Mouse (Mus musculus) forebrain, embryonic 11.5 days (tissue): ENCODE measurements around the gene Nrm. TPM values are rescaled to one million over a fixed set of nuclear protein-coding genes. Genes with fewer than 3 reads are reported as not detected.

Source experiments
- ATAC-seq: fragments of 200-750 bp; cut with Nextera tagmentation; replicated peaks from 2 replicates; pipeline ENCODE4 v1.8.0; 2017; ENCODE audit warnings: moderate TSS enrichment; ENCODE audit not compliant: low FRiP score
- DNase-seq: peaks from one replicate; pipeline ENCODE4 v3.0.0-alpha.2; 2017; ENCODE audit warnings: low spot score
- H3K27ac ChIP-seq: fragments of 300-500 bp; sonication (generic); 2 replicates; pipeline ENCODE4 v1.5.1; 2014; ENCODE audit warnings: low read depth, low read length
- H3K27me3 ChIP-seq: fragments of 300-500 bp; sonication (generic); 2 replicates; pipeline ENCODE4 v1.6.1; 2014; ENCODE audit warnings: mild to moderate bottlenecking, low read length, mixed read lengths; ENCODE audit not compliant: control insufficient read depth, insufficient read depth
- H3K36me3 ChIP-seq: fragments of 300-500 bp; sonication (generic); 2 replicates; pipeline ENCODE4 v1.6.1; 2014; ENCODE audit warnings: mild to moderate bottlenecking, low read length, moderate library complexity, mixed read lengths; ENCODE audit not compliant: control insufficient read depth, insufficient read depth
- H3K4me1 ChIP-seq: fragments of 300-500 bp; sonication (generic); replicated peaks from 2 replicates; pipeline ENCODE4 v1.6.1; 2014; ENCODE audit warnings: low read length, mixed read lengths; ENCODE audit not compliant: control insufficient read depth, insufficient read depth
- H3K4me2 ChIP-seq: fragments of 300-500 bp; sonication (generic); 2 replicates; pipeline ENCODE4 v1.6.1; 2014; ENCODE audit warnings: low read depth, mild to moderate bottlenecking, low read length, moderate library complexity, mixed read lengths; ENCODE audit not compliant: severe bottlenecking
- H3K4me3 ChIP-seq: fragments of 300-500 bp; sonication (generic); 2 replicates; pipeline ENCODE4 v1.5.1; 2014; ENCODE audit warnings: low read depth, low read length
- H3K9ac ChIP-seq: fragments of 300-500 bp; sonication (generic); 2 replicates; pipeline ENCODE4 v1.6.1; 2014; ENCODE audit warnings: low read length
- H3K9me3 ChIP-seq: fragments of 300-500 bp; sonication (generic); 2 replicates; pipeline ENCODE4 v1.6.1; 2016; ENCODE audit warnings: low read length, mixed read lengths; ENCODE audit not compliant: control insufficient read depth
- WGBS: fragments of 180-500 bp; shearing (Covaris S2); extraction: QIAGEN DNeasy Blood & Tissue Kit; methylation state at CpG from one replicate; pipeline ENCODE4 v1.1.7; 2014; 5-methylcytosine and 5-hydroxymethylcytosine counted together
- polyA plus RNA-seq: library from polyadenylated mRNA; unstranded; fragments of >200 nt; fragmentation: Nextera tagmentation; extraction: Ambion mirVana; gene quantifications from 2 replicates; pipeline ENCODE4 v1.2.1, GENCODE M21; 2014

The Nrm gene
- polyA plus RNA-seq, 1 experiment from 2014 or later: 68.8 TPM

- Histone ChIP-seq H3K9me3 (no peaks in the 10 kb centered on the region), H3K9ac (no peak overlapping the region), H3K4me1 (no peaks in the 10 kb centered on the region), H3K27ac (no peak overlapping the region), H3K4me2 (no peak overlapping the region), H3K36me3 (peaks cover 27% of the 10 kb centered on the region; the same call in 1 of the 2 replicates), H3K27me3 (no peaks in the 10 kb centered on the region), H3K4me3 (no peak overlapping the region)
- ATAC-seq (no peak), DNase-seq (no peak)
- 77% methylated on average over 1 of the region's 1 CpGs for WGBS
Observed at GRCm38 (mm10) chr17:35848112-35848511, 13.0 kb upstream of the Nrm start.

- Histone ChIP-seq H3K27me3 (no peaks in the 10 kb centered on the region), H3K4me3 (no peak overlapping the region), H3K9me3 (no peaks in the 10 kb centered on the region), H3K4me1 (no peaks in the 10 kb centered on the region), H3K27ac (no peak overlapping the region), H3K4me2 (no peak overlapping the region), H3K36me3 (peaks cover 20% of the 10 kb centered on the region), H3K9ac (no peak overlapping the region)
- ATAC-seq: no peak
- 90% methylated on average over 3 of the region's 3 CpGs for WGBS
- no peak for DNase-seq
Observed at GRCm38 (mm10) chr17:35850974-35851373, 10.1 kb upstream of the Nrm start.

GRCm38 (mm10) chr17:35859371-35859770, 1.7 kb upstream of the Nrm start:
- H3K4me1 ChIP-seq: 0 out of 2 replicates have a peak, but pooled peaks cover 5% of the 10 kb centered on the region
- DNase-seq (no peak), ATAC-seq (no peak)
- no peak overlapping the region for H3K4me2 ChIP-seq
- no peaks in the 10 kb centered on the region; the same call in 1 of the 2 replicates for H3K36me3 ChIP-seq
- H3K27ac ChIP-seq: no peak overlapping the region
- WGBS: 82% methylated on average over 1 of the region's 1 CpGs
- H3K27me3 ChIP-seq: no peaks in the 10 kb centered on the region
- H3K9ac ChIP-seq: no peak overlapping the region
- H3K9me3 ChIP-seq: no peaks in the 10 kb centered on the region
- H3K4me3 ChIP-seq: no peak overlapping the region

- H3K4me2 ChIP-seq: no peak overlapping the region
- H3K4me1 ChIP-seq: peaks cover 6% of the 10 kb centered on the region; the same call in 1 of the 2 replicates
- no peaks in the 10 kb centered on the region; the same call in 1 of the 2 replicates for H3K36me3 ChIP-seq
- H3K27ac ChIP-seq: no peak overlapping the region
- H3K27me3 ChIP-seq: no peaks in the 10 kb centered on the region
- H3K4me3 ChIP-seq: no peak overlapping the region
- ATAC-seq: no peak
- DNase-seq: no peak
- no peaks in the 10 kb centered on the region for H3K9me3 ChIP-seq
- WGBS: 75% methylated on average over 2 of the region's 2 CpGs
- H3K9ac ChIP-seq: no peak overlapping the region; the same call in 1 of the 2 replicates
Observed at GRCm38 (mm10) chr17:35859835-35860234, 1.3 kb upstream of the Nrm start.

- Histone ChIP-seq H3K9me3 (no peaks in the 10 kb centered on the region), H3K4me3 (peak overlapping the region; percentile 59), H3K4me2 (peak overlapping the region; percentile 63), H3K36me3 (no peaks in the 10 kb centered on the region; the same call in 1 of the 2 replicates), H3K27ac (peak overlapping the region; percentile 89; the same call in 1 of the 2 replicates), H3K27me3 (no peaks in the 10 kb centered on the region), H3K9ac (peak overlapping the region; percentile 73), H3K4me1 (peaks cover 10% of the 10 kb centered on the region)
- 4% methylated on average over 12 of the region's 12 CpGs for WGBS
- peak; percentile 5; the same call in 1 of the 2 replicates for ATAC-seq
- DNase-seq: no peak
Observed at GRCm38 (mm10) chr17:35860831-35861197, 304 bp upstream of the Nrm start.

GRCm38 (mm10) chr17:35864832-35865353, 3.8 kb downstream of the Nrm start:
- DNase-seq (no peak), ATAC-seq (no peak)
- no peaks in the 10 kb centered on the region; the same call in 1 of the 2 replicates for H3K36me3 ChIP-seq
- H3K9me3 ChIP-seq: no peaks in the 10 kb centered on the region
- peak overlapping the region; percentile 95 for H3K4me2 ChIP-seq
- 24% methylated on average over 10 of the region's 10 CpGs for WGBS
- H3K27me3 ChIP-seq: no peaks in the 10 kb centered on the region
- peak overlapping the region; percentile 90 for H3K27ac ChIP-seq
- H3K4me1 ChIP-seq: peaks cover 27% of the 10 kb centered on the region
- peak overlapping the region; percentile 67 for H3K4me3 ChIP-seq
- H3K9ac ChIP-seq: peak overlapping the region; percentile 93

- peak; percentile 70 for ATAC-seq
- WGBS: under 1% methylated on average over 42 of the region's 48 CpGs
Observed at GRCm38 (mm10) chr17:35865481-35866280, 4.6 kb downstream of the Nrm start, which contains the start of gene Ppp1r18. Ppp1r18 (plus strand) TSS chr17:35865593.

GRCm38 (mm10) chr17:35866281-35866831, 5.2 kb downstream of the Nrm start:
- WGBS: under 1% methylated on average over 32 of the region's 38 CpGs
- Histone ChIP-seq H3K4me1 (peaks cover 30% of the 10 kb centered on the region), H3K27ac (peak overlapping the region; percentile 90), H3K36me3 (peaks cover 4% of the 10 kb centered on the region; the same call in 1 of the 2 replicates), H3K4me3 (peak overlapping the region; percentile 67), H3K27me3 (no peaks in the 10 kb centered on the region), H3K9me3 (peaks cover 2% of the 10 kb centered on the region; the same call in 1 of the 2 replicates), H3K4me2 (peak overlapping the region; percentile 95), H3K9ac (peak overlapping the region; percentile 93)
- ATAC-seq (peak; percentile 49), DNase-seq (peak; percentile 82)

More at GRCm38 (mm10) chr17:35865481-35866280, 4.6 kb downstream of the Nrm start, which contains the start of gene Ppp1r18:
- H3K27ac ChIP-seq: peak within 1 kb of the TSS; percentile 90
- H3K36me3 ChIP-seq: no peaks in the 10 kb centered on the region; the same call in 1 of the 2 replicates
- peak; percentile 93 for DNase-seq
- H3K9ac ChIP-seq: peak within 1 kb of the TSS; percentile 93
- peak within 1 kb of the TSS; percentile 67 for H3K4me3 ChIP-seq
- peak within 1 kb of the TSS; percentile 95 for H3K4me2 ChIP-seq
- peaks cover 30% of the 10 kb centered on the region for H3K4me1 ChIP-seq
- no peaks in the 10 kb centered on the region for H3K27me3 ChIP-seq
- H3K9me3 ChIP-seq: no peaks in the 10 kb centered on the region
